Mouse (Mus musculus): ENCODE measurements at regions not wholly inside any gene's neighbourhood (a gene's known extent, or its start where the extent isn't known, plus 50 kb on each side); places are given as distances from the start of the nearest gene placed in this dataset.

DNA sequence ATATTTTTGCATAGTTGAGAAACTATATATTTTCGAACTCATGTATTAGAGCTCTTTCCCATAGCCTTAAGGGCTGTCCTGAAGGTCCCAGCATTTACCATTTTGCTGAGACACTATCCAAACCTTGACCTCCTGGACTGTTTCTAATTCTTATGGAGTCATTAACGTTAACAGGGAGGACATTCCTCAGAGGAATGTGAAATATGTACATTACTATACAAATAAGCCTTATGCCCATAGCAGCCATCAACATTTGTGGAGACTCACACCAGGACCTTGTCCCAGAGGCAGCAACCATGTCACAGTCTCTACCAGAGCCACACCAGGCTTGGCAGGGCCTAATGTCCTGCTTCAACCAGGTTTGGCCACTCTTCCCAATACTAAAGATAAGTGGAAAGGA, 54.6 kb upstream of the Atp13a3 start:
- in situ Hi-C loops (cut with MboI, MseI), result loop anchor here (10.0 kb wide), 2 partner anchors 204 to 264 kb away; no protein-coding TSS in a partner anchor

DNA sequence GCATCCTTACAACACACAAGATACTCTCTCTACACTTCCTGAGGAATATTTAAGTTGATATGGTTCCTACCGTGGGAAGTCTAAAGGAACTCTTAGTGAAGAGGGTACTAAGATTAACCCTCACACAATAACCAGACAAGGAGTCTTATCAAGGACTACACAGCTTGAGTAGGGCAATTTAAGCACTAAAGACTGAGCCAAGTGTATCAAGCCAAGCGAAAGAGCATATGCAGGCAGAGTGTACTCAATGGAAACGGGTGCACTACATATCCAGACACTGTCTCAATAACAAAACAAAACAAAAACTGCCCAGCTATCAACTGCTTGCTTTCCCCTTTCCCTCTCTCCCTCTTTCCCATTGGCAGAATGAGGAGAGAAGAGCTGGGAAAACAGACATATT, 52.1 kb upstream of the Atp13a3 start:
- in situ Hi-C loops (cut with MboI, MseI), result no loop called here

DNA sequence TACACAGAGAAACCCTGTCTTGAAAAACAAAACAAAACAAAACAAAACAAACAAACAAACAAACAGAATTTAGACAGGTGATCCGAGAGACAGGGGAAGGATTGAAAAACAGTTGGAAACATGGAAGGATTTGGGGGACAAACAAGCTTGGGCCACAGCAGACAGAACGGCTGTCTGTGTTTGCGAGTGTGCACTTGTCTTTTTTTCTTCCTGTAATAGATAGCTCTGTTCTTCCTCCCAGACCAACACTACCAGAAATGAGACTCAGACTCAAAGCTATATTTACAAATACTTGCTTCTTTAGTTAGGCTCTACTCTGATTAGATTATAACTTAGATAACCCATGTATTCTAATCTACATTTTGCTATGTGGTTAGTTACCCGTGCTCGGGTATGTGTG, 51.6 kb upstream of the Atp13a3 start:
- in situ Hi-C loops (cut with MboI, MseI), result no loop called here

DNA sequence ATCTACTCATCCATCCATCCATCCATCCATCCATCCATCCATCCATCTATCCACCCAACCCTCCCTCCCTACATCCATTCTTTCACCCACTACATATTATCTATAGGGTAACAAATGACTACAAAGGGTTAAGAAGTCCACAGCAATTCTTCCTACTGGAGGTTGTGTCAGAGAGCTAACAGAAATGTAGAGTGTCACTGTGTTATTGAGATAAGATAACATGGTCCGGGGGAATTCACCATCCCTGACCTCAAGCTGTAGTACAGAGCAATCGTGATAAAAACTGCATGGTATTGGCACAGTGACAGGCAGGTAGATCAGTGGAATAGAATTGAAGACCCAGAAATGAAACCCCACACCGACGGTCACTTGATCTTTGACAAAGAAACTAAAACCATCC, 50.9 kb upstream of the Atp13a3 start:
- in situ Hi-C loops (cut with MboI, MseI), result no loop called here
